Mouse (Mus musculus): Measurements from ENCODE around the gene Mxd1.

Mxd1 gene

DNA sequence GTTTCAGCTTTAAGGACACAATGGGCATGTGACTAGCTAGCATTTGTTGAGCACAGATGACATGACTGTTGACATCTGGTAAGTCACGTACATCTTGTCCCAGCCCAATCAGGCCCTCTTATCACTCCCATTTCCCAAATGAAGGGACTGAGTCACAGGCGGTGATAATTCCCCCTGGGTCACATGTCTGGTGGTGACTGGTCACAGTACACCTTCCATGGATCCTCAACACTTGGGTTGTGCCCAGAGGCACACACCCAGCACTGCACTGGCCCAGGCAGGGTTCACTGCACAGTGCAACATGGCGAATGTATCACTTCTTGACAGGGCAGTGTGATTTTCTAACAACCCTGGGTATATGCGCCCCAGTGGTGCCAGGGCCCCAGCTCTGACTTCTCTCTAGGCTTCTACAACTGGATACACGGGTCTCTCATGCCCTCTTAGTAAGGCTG, 70.2 kb downstream of the Mxd1 start:
- DNase-seq, result no peak

Data from liver (tissue).